Mouse (Mus musculus) testis, postnatal 14 days (tissue): ENCODE measurements around the gene Tac1.
A peak's percentile ranks its signal among the peaks of the same experiment; 100 is the strongest.
"Not testable (repeated sequence)": the region's sequence is repeated elsewhere in the genome, so short reads cannot be mapped to it uniquely, and the experiment has no call there.

Experiments
- DNase-seq: peaks from one replicate; pipeline ENCODE4 v3.0.0; 2021; ENCODE audit warnings: low spot score

Gene Tac1

GRCm38 (mm10) chr6:7554829-7555391 lies at the start of gene Tac1:
Tac1 (plus strand) TSS chr6:7554879.
- DNase-seq = peak; percentile 7

GRCm38 (mm10) chr6:7543511-7543910 lies 11.2 kb upstream of the Tac1 start:
- not testable (repeated sequence) for DNase-seq

- no peak for DNase-seq
Observed at GRCm38 (mm10) chr6:7555688-7556476, 1.2 kb downstream of the Tac1 start.

GRCm38 (mm10) chr6:7558164-7558563 lies 3.5 kb downstream of the Tac1 start:
- DNase-seq = no peak

- DNase-seq = no peak
Observed at GRCm38 (mm10) chr6:7562524-7562923, 7.8 kb downstream of the Tac1 start.

- no peak for DNase-seq
Observed at GRCm38 (mm10) chr6:7564537-7564936, 9.9 kb downstream of the Tac1 start.

- no peak for DNase-seq
Observed at GRCm38 (mm10) chr6:7571144-7571543, 16.5 kb downstream of the Tac1 start.

GRCm38 (mm10) chr6:7578031-7578430 lies 23.4 kb downstream of the Tac1 start:
- DNase-seq = no peak

- no peak for DNase-seq
Observed at GRCm38 (mm10) chr6:7594445-7594844, 39.8 kb downstream of the Tac1 start.

GRCm38 (mm10) chr6:7598416-7598815 lies 43.7 kb downstream of the Tac1 start:
- no peak for DNase-seq

GRCm38 (mm10) chr6:7600228-7600627 lies 45.5 kb downstream of the Tac1 start:
- DNase-seq = no peak

GRCm38 (mm10) chr6:7601353-7602094 lies 46.8 kb downstream of the Tac1 start:
- DNase-seq = no peak

- not testable (repeated sequence) for DNase-seq
Observed at GRCm38 (mm10) chr6:7613676-7614075, 59.0 kb downstream of the Tac1 start.
